Mouse (Mus musculus) cerebellum, adult 18-20 months (tissue): ENCODE results near the gene Mrps6.
A peak's percentile ranks its signal among the peaks of the same experiment; 100 is the strongest.
"Not testable (repeated sequence)": the region's sequence is repeated elsewhere in the genome, so short reads cannot be mapped to it uniquely, and the experiment has no call there.

Experiments
- DNase-seq, 2 experiments: peaks; one replicate each; pipeline ENCODE4 v3.0.0; 2021

The Mrps6 gene

DNA sequence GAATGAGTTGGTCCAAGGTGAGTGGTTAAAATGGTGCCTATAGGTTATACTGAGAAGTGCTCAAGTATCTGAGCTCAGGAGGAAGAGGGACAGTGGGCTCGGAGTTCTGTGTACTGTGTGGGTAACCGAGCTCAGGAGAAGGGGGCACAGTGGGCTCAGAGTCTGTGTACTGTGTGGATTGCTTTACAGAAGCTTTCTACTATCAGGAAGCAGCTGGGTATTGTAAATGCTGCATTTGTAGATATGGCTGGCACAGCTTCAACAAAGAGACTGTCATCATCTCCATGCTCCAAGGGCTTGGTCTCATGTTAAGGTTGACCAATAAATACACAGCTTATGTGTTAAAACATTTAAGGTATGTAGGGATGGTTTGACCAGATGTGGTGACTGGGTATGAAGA, 6.7 kb downstream of the Mrps6 start:
- no peak for DNase-seq

GRCm38 (mm10) chr16:92070338-92070737, 12.3 kb downstream of the Mrps6 start:
- no peak for DNase-seq

DNA sequence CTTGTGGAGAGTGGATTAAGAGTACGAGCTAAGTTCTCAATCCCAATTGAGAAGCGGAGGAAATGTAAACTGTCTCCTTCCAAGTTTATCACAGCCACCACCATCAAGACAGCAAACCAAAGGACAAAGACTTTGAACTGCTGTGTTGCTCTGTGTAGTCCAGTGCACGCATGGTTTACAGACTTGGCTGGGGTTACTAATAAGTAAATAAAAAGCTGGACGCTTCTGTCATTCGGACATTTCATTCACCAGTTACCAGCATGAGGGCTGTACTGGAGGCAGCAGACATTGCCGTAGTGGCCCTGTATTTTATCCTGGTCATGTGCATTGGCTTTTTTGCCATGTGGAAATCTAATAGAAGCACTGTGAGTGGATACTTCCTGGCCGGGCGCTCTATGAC, 18.7 kb downstream of the Mrps6 start:
- no peak for DNase-seq

- DNase-seq, result no peak
Observed at GRCm38 (mm10) chr16:92083771-92084453, 25.8 kb downstream of the Mrps6 start.

- no peak for DNase-seq
Observed at GRCm38 (mm10) chr16:92089225-92089624, 31.2 kb downstream of the Mrps6 start.

DNA sequence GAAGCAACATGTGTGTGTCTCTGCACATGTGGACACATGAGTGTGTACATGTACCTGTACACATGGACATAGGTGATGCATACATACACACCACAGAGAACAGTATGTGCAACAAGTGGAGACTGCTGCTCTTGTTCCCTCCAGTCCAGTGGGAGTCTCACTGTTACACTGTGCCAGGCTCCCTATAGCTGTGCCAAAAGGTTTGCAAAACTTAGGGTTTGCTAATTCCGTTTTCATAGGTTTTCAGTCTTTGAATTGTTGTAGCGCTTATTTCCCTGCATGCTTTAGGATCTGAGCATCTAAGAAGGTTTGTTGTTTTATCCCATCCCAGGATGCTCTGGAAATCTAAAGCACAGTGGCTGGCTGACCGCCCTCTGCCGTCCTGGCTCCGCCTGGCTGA, 33.8 kb downstream of the Mrps6 start:
- DNase-seq, result no peak

DNA sequence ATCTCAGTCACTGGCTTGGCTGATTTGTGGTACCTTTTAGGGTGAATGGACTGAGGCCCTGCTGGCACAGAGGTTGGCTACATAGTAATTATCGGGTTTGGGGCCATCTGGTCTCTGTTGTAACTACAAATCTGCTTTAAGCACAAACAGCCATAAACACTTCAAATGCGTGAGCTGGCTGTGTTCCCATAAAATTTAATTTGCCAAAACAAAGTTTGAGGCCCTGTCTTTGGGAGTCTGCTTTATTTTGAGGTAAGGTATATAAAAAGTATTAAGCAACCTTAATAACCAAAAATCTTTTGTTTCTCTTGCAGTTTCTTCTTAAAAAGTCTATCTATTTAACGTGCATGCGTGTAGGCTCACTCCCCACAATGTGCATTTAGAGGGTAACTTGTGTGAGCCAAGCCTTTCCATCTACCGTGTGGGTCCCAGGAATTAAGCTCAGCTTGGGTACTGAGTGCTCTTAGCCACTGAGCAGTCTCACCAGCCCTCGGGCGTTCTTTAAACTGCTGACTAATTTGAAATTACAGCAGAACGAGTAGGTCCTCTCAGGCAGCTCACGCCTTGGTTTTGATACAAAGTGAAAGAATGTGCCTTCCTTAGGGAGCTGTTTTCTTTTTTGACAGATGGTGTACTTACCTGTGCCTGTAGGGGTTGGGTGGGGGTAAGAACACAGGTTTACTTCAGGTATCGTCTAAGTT, 40.4 kb downstream of the Mrps6 start:
- peak in 1 of 2 experiments; percentile 18 for DNase-seq

DNA sequence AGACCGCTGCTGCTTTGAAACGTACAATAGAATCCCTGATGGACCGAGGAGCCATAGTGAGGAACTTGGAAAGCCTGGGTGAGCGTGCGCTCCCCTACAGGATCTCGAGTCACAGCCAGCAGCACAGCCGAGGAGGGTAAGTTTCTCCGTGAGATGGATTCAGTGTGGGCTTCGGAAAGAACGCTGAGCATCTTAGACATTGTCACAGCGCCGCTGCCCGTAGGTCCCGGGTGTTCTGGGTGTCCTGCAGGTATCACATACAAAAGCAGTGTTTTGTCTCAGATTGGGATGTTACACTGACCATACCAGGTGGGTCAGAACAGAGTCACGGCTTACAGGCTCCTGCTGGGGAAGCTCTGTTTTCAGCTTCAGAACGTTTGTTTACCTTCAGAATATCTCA, 41.5 kb downstream of the Mrps6 start:
- no peak for DNase-seq

GRCm38 (mm10) chr16:92100111-92100510, 42.0 kb downstream of the Mrps6 start:
- DNase-seq, result no peak

GRCm38 (mm10) chr16:92102115-92102514, 44.0 kb downstream of the Mrps6 start:
- DNase-seq, result no peak

DNA sequence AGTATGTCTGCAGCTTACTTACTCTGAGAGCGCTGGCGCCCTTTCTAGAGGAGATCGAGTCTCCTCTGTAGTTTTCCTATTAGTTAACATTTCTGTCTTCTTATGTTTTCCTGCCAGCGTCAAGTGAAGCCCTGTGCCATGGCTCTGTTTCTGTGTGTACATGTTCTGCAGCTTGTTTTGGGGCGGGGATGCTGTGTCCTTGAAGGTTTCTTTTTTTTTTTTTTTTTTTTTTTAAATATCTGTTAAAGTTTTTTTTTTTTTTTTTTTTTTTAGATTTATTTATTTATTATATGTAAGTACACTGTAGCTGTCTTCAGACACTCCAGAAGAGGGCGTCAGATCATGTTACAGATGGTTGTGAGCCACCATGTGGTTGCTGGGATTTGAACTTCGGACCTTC, 44.9 kb downstream of the Mrps6 start:
- not testable (repeated sequence) for DNase-seq

- DNase-seq, result peak in 1 of 2 experiments; percentile 35
Observed at GRCm38 (mm10) chr16:92103572-92104331, 45.7 kb downstream of the Mrps6 start.

DNA sequence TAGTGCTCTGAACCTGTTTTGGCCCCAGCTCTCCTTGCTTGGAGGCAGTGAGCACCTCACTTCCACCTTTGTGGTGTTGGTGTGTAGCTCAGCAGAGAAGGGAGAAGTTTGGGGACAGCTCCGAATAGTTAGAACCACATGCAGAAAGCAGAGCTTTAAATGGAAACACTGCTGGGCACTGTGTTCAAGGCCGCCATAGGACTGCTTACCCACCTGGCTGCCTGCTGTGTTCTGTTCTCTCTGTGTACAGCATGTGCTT, 46.2 kb downstream of the Mrps6 start:
- DNase-seq, result no peak

GRCm38 (mm10) chr16:92104951-92105350, 46.9 kb downstream of the Mrps6 start:
- no peak for DNase-seq

GRCm38 (mm10) chr16:92105631-92106030, 47.6 kb downstream of the Mrps6 start:
- no peak for DNase-seq

- no peak for DNase-seq
Observed at GRCm38 (mm10) chr16:92107346-92107745, 49.3 kb downstream of the Mrps6 start.

DNA sequence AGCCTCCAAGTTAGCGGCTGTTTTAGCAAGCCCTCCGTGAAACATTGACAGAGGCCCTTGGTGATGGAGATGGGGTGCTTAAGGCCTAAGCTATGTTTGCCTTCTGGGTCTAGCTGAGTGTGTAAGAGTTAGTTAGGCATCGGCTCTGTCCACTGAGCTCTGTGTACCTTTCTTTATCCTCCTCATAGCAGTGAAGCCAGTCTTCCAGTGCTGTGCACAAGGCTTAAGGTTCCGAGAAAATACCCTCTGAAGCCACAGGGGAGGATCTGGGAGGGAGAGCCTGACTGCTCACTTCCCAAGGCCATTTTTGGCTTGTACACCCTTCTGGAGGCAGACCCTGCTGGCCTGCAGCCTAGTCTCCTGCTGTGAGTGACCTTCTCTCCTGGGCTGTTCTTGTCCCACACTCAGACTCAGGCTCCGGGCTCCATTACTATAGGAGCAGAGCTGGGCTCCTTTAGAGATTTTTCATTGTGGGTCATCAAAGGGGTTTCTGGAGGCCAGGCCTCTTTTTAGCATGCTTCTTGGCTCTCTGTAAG, 56.7 kb downstream of the Mrps6 start:
- peak; percentile 58 to 59 for DNase-seq

GRCm38 (mm10) chr16:92115611-92116421, 57.7 kb downstream of the Mrps6 start:
- DNase-seq, result peak; percentile 30 to 62

GRCm38 (mm10) chr16:92117337-92118209, 59.5 kb downstream of the Mrps6 start:
- DNase-seq, result no peak

GRCm38 (mm10) chr16:92119013-92119515, 61.0 kb downstream of the Mrps6 start:
- no peak for DNase-seq

GRCm38 (mm10) chr16:92120899-92121531, 62.9 kb downstream of the Mrps6 start:
- DNase-seq, result no peak
